Mouse (Mus musculus): ENCODE data around the gene Prickle2. TPM values are rescaled to one million over a fixed set of nuclear protein-coding genes. Genes with fewer than 3 reads are reported as not detected.

The Prickle2 gene
- polyA plus RNA-seq, 1 experiment from 2014 or later, result 11.7 TPM

DNA sequence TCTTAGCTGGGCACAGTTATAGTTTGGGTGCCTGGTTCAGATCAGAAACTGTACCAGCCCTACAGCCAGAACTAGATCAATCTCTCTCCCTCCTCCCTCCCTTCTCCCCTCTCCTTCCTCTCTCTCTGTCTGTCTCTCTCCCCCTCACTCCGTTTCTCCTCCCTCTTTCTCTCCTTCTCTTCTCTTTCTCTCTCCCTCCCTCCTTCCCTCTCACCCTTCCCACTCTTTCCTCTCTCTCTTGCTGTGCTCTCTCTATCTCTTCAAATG lies 224.3 kb downstream of the Prickle2 start:
- no peaks in the 10 kb centered on the region for H3K9me3 ChIP-seq
- ATAC-seq (ENCODE audit: low FRiP score, low read depth), result peak; percentile 18; the same call in 1 of the 2 replicates
- H3K4me2 ChIP-seq (replicated peaks), result peak overlapping the region; percentile 64
- H3K9ac ChIP-seq, result 0 out of 2 replicates have a peak overlapping the region, but pooled peaks have one; percentile 33
- no peaks in the 10 kb centered on the region for H3K27me3 ChIP-seq (replicated peaks)
- no peak overlapping the region for H3K4me3 ChIP-seq
- 12% methylated on average over 1 of the region's 1 CpGs for WGBS
- H3K4me1 ChIP-seq, result peaks cover 20% of the 10 kb centered on the region
- no peaks in the 10 kb centered on the region for H3K36me3 ChIP-seq
- no peak overlapping the region; the same call in 1 of the 2 replicates for H3K27ac ChIP-seq

DNA sequence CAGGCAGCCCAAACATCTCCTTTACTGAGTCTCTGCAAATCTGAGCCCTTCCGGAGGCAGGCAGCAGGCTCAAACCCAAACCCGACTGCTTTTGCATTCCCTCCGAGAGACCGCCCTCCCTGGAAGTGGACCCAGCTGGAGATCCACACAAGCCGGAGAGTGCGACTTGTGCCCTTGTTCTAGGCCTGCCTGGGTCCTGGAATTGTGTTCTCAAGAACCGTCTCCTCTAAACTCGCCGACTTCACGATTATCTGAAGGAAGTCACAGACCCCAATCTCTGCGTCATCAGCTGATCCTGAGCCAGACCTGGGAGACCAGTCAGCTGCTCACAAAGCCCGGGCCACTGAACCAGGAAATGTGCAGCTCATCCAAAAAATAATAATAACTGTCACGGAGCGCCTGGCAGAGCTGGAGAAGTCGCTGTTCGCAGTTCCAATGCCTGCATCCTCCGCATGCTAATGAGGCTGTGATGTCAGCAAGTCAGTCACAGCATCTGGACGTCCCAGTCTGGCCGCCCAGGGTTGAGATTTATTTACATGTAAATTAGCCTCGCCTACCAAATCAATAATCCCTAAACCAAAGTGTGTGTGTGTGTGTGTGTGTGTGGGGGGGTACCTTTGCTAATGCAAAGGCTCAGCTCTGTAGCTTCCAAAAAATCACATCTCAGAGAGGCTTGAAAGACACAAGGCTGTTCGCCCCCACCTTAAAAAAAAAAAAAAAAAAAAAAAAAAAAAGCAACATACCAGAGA lies 224.8 kb downstream of the Prickle2 start:
- H3K4me1 ChIP-seq, result peaks cover 20% of the 10 kb centered on the region
- H3K36me3 ChIP-seq, result no peaks in the 10 kb centered on the region
- H3K4me2 ChIP-seq (replicated peaks), result peak overlapping the region; percentile 64
- no peaks in the 10 kb centered on the region for H3K27me3 ChIP-seq (replicated peaks)
- peak overlapping the region; percentile 57 for H3K9ac ChIP-seq
- H3K9me3 ChIP-seq, result no peaks in the 10 kb centered on the region
- under 1% methylated on average over 21 of the region's 21 CpGs for WGBS
- H3K4me3 ChIP-seq, result peak overlapping the region; percentile 42
- peak; percentile 91 for ATAC-seq (ENCODE audit: low FRiP score, low read depth)
- peak overlapping the region; percentile 70 for H3K27ac ChIP-seq

DNA sequence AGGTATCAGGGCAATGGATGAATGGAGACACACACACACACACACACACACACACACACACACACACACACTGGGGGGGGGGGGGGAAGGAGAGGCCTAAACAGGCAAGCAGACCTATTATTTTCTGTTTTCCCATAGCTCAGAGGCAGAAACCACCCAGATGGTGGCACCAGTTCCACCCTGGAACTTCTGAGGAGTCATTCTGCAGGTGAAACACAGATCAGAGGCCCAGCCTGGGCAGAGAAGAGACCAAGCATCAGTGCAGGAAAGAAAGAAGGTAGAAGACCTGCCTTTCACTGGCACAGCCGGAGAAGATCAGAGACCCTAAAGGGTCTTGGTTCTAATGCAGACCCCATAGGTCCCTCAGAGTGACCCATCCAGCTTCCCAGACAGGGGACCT lies 227.3 kb downstream of the Prickle2 start:
- Histone ChIP-seq H3K36me3 (no peaks in the 10 kb centered on the region), H3K4me1 (peaks cover 20% of the 10 kb centered on the region), H3K4me2 (replicated peaks) (peak overlapping the region; percentile 64), H3K9ac (no peak overlapping the region), H3K27me3 (replicated peaks) (no peaks in the 10 kb centered on the region), H3K4me3 (no peak overlapping the region), H3K9me3 (no peaks in the 10 kb centered on the region), H3K27ac (no peak overlapping the region)
- WGBS, result 100% methylated on average over 1 of the region's 1 CpGs
- ATAC-seq (ENCODE audit: low FRiP score, low read depth), result no peak

DNA sequence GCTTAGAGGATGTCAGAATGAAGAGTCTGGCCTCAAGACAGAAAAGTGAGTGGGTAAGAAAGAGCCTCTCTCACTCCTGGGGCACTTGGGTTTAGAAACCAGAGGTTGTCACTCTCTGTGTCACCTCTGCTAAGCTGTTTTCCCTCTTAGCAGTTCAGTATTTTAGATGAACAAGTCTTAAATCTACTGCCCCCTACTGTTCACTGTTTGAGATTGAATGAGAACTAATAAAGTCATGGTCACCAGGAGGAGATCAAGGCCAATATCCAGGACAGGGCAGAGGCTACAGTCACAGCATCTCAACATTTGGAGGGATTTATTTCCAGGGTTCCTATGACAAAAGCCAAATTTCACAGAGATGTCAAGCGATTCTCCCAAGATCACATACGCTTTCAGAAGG lies 228.3 kb downstream of the Prickle2 start:
- Histone ChIP-seq H3K4me3 (no peak overlapping the region), H3K27me3 (replicated peaks) (no peaks in the 10 kb centered on the region), H3K4me1 (peaks cover 20% of the 10 kb centered on the region), H3K36me3 (no peaks in the 10 kb centered on the region), H3K9me3 (no peaks in the 10 kb centered on the region), H3K9ac (no peak overlapping the region), H3K4me2 (replicated peaks) (no peak overlapping the region), H3K27ac (no peak overlapping the region)
- no peak for ATAC-seq (ENCODE audit: low FRiP score, low read depth)
- 88% methylated on average over 2 of the region's 2 CpGs for WGBS

DNA sequence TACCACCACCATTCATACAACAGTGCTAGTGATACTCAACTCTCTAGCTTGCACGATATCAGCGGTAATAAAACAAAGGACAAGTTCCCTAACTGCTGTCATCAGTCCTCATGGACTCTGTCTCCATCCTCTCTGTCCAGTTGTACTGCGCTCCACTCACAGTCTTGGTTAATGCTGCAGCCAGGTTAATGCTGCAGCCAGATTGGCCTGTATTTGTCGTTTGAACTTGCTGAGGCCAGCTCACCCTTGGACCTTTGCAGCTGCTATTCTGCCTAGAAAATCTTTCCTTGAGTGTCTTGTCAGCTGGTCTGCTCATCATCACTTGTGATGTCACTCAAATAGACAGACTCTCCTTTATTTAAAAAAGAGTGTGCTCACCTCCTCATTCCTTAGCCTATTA lies 236.5 kb downstream of the Prickle2 start:
- H3K27me3 ChIP-seq (replicated peaks), result no peaks in the 10 kb centered on the region
- WGBS, result 83% methylated on average over 4 of the region's 4 CpGs
- H3K4me1 ChIP-seq, result peaks cover 8% of the 10 kb centered on the region
- H3K36me3 ChIP-seq, result no peaks in the 10 kb centered on the region
- no peak for ATAC-seq (ENCODE audit: low FRiP score, low read depth)
- H3K4me2 ChIP-seq (replicated peaks), result no peak overlapping the region
- H3K27ac ChIP-seq, result no peak overlapping the region
- H3K4me3 ChIP-seq, result no peak overlapping the region
- H3K9ac ChIP-seq, result no peak overlapping the region
- no peaks in the 10 kb centered on the region for H3K9me3 ChIP-seq

DNA sequence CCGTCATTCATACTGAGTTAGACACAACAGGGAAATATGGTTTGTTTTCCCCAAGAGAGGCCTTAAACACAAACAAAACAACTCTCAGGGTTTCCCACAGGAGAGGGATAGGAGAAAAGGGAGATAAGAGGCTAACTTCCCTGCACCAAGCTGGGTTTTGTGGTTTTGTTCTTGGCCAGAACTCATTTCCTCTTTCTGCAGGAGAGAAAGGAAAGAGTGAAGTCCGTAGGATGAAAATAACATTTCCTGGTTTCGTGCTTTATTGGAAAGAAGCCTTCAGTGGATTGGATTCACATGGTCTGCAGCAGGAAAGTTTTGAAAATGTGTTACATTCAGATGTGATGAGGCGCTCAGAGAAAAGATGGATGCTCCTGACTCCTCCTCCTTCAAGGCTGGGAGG lies 237.1 kb downstream of the Prickle2 start:
- ATAC-seq (ENCODE audit: low FRiP score, low read depth), result no peak
- Histone ChIP-seq H3K4me1 (peaks cover 8% of the 10 kb centered on the region), H3K36me3 (no peaks in the 10 kb centered on the region), H3K27me3 (replicated peaks) (no peaks in the 10 kb centered on the region), H3K4me2 (replicated peaks) (no peak overlapping the region), H3K4me3 (no peak overlapping the region), H3K27ac (no peak overlapping the region), H3K9ac (no peak overlapping the region), H3K9me3 (no peaks in the 10 kb centered on the region)
- 91% methylated on average over 4 of the region's 4 CpGs for WGBS

DNA sequence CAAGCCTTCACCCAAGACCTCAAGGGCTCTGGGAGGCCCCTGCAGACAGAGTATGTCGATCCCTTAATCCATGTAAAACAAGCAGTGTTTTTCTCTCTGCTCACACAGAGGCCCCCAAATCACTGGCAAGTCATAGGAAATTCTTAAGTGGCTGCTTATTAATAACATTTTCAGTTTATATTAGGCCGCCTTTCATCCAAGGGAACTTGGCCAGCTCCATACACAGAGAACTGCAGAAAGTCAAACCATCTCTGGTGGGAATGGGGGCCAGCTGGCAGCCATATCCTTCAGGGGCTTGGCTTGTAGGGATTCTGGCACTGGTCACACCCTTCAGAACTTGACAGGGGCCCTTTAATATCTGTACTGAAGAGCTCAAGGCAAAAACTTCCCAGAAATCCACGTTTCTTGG lies 237.6 kb downstream of the Prickle2 start:
- Histone ChIP-seq H3K27me3 (replicated peaks) (no peaks in the 10 kb centered on the region), H3K9me3 (no peaks in the 10 kb centered on the region), H3K4me2 (replicated peaks) (no peak overlapping the region), H3K27ac (no peak overlapping the region), H3K36me3 (no peaks in the 10 kb centered on the region), H3K9ac (no peak overlapping the region), H3K4me1 (peaks cover 8% of the 10 kb centered on the region), H3K4me3 (no peak overlapping the region)
- WGBS, result 79% methylated on average over 3 of the region's 3 CpGs
- ATAC-seq (ENCODE audit: low FRiP score, low read depth), result no peak

DNA sequence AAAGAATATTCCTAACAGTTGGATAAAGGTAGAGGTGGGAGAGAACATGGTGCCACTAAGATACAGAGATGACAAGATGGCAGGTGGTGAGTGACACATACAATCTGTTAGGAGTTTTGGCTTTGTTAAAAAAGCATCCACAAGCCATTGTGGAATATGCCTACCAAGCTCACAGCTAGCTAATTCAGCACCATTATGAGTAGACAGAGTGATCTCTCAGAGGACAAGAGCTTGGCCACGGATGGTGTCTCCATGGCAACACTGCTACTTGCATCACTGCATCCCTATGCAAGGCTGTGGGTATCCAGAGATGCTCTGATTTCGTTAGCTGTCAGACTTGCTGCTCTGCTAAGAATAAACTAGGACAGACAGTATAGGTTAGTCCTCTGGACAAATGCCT lies 238.6 kb downstream of the Prickle2 start:
- Histone ChIP-seq H3K4me1 (peaks cover 8% of the 10 kb centered on the region), H3K9ac (no peak overlapping the region), H3K36me3 (no peaks in the 10 kb centered on the region), H3K27me3 (replicated peaks) (no peaks in the 10 kb centered on the region), H3K4me3 (no peak overlapping the region), H3K27ac (no peak overlapping the region), H3K9me3 (no peaks in the 10 kb centered on the region), H3K4me2 (replicated peaks) (no peak overlapping the region)
- WGBS, result 42% methylated on average over 2 of the region's 2 CpGs
- ATAC-seq (ENCODE audit: low FRiP score, low read depth), result 0 out of 2 replicates have a peak, but pooled peaks have one; percentile 29

DNA sequence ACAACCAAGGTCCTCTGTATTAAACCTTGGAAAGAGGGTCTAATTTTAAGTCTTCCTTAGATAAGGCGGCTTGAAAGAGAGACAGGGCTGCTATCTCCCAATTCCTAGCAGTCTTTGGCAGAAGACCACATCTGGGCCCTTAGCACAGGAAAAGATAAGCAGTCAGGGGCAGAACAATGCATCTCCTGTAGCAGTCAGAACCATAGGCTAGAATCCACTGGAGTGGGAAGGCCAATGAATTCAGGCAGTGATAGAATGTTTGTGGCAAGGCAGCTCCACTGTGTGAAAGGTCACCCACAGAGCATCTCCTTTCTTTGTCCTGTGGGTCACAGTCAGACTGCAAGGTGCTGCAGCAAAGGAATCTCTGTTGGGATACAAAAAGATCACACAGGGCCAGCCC lies 240.3 kb downstream of the Prickle2 start:
- H3K27ac ChIP-seq, result no peak overlapping the region
- H3K4me2 ChIP-seq (replicated peaks), result no peak overlapping the region
- ATAC-seq (ENCODE audit: low FRiP score, low read depth), result no peak
- no peak overlapping the region for H3K4me3 ChIP-seq
- no peaks in the 10 kb centered on the region for H3K27me3 ChIP-seq (replicated peaks)
- H3K9ac ChIP-seq, result no peak overlapping the region
- peaks cover 13% of the 10 kb centered on the region for H3K4me1 ChIP-seq
- H3K9me3 ChIP-seq, result no peaks in the 10 kb centered on the region
- H3K36me3 ChIP-seq, result no peaks in the 10 kb centered on the region
- 79% methylated on average over 1 of the region's 1 CpGs for WGBS

DNA sequence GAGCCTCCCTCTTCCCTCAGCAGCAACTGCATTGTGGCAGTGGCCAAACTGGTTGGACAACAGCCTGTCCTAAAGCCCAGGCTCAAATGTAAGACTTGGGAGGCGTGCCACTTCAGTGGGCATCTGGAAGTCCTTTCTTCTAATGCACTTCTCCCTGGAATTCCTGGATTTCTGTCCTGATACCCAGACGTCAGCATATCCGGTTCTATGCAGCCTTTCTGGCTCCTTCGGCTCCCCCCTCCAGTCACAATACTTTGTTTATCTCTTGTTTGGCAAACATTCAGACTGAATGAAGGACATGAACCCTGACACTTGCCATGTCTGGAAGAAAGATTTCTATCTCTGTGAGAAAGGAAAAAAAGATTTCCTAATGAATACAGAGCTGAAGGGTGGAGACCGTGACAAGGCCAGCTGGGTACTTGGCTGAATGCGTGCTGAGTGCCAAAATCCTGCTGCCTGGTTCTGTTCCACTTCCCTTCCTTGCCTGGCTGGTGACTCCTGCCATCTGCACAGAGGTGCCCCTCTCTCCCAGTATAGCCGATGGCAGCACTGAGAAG lies 241.1 kb downstream of the Prickle2 start:
- peaks cover 17% of the 10 kb centered on the region for H3K4me1 ChIP-seq
- H3K36me3 ChIP-seq, result no peaks in the 10 kb centered on the region
- no peaks in the 10 kb centered on the region for H3K9me3 ChIP-seq
- H3K4me3 ChIP-seq, result no peak overlapping the region
- H3K4me2 ChIP-seq (replicated peaks), result no peak overlapping the region
- H3K27me3 ChIP-seq (replicated peaks), result no peaks in the 10 kb centered on the region
- ATAC-seq (ENCODE audit: low FRiP score, low read depth), result no peak
- no peak overlapping the region for H3K9ac ChIP-seq
- H3K27ac ChIP-seq, result no peak overlapping the region
- 74% methylated on average over 7 of the region's 7 CpGs for WGBS

DNA sequence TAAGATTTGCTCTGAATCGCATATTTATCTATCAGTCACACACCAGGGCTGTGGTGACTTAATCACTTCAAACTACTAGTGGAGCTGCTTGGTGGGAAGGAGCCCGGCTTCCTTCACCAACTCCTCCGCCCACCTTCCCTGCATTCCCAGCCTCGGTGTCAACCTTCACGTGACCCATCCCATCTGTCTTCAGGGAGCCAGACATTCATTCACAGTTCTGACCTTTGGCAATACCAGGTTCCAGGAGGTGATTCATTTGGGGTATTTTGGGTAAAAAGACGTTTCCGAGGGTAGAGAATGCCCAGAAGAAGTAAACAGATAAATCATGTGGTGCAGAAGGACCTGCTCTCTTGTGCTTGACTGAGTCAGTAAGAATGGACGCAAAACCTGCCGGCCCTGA lies 242.2 kb downstream of the Prickle2 start:
- WGBS, result 56% methylated on average over 9 of the region's 9 CpGs
- H3K27ac ChIP-seq, result no peak overlapping the region
- no peaks in the 10 kb centered on the region for H3K27me3 ChIP-seq (replicated peaks)
- no peak overlapping the region for H3K4me3 ChIP-seq
- peaks cover 17% of the 10 kb centered on the region for H3K4me1 ChIP-seq
- H3K36me3 ChIP-seq, result no peaks in the 10 kb centered on the region
- no peak for ATAC-seq (ENCODE audit: low FRiP score, low read depth)
- no peak overlapping the region for H3K9ac ChIP-seq
- H3K9me3 ChIP-seq, result no peaks in the 10 kb centered on the region
- H3K4me2 ChIP-seq (replicated peaks), result no peak overlapping the region

DNA sequence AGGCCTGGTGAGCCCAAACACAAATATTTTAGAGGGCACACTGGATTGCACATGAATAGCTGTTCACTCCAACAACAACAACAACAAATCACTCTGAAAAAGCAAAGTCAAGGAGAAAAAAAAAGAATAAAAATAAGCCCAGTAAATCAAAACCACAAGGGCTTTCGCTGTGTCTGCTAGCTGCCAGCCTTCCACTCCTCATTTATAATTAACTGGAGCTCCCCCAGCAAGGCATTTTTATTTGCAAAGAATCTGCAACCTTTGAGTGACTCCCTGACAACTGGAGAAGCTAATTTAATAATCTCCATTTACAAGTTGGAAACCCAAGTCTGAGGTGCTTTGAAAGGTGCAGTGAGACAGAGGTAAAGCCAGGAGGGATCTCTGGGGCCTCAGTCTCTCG lies 245.2 kb downstream of the Prickle2 start:
- H3K27ac ChIP-seq, result no peak overlapping the region
- no peak for ATAC-seq (ENCODE audit: low FRiP score, low read depth)
- peaks cover 12% of the 10 kb centered on the region for H3K4me1 ChIP-seq

DNA sequence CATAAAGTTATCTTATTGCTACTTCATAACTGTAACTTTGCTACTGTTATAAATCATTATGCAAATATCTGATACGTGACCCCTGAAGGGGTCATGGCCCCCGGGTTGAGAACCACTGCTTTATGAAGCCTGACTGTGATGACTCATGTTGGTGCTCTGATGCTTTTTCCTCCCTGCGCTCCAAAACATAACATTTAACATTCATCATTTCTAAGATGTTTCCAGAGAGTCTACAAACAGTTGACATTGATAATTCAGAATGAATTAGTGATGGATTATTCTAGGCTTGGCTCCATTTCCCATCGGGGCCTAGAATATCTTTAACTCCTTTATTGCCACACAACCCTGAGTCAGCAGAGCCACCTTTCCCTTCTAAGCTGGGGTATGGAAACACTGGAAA lies 247.9 kb downstream of the Prickle2 start:
- Histone ChIP-seq H3K36me3 (no peaks in the 10 kb centered on the region), H3K9me3 (no peaks in the 10 kb centered on the region), H3K4me2 (replicated peaks) (no peak overlapping the region), H3K27me3 (replicated peaks) (no peaks in the 10 kb centered on the region), H3K9ac (no peak overlapping the region), H3K4me1 (peaks cover 8% of the 10 kb centered on the region; the same call in 1 of the 2 replicates), H3K27ac (no peak overlapping the region), H3K4me3 (no peak overlapping the region)
- ATAC-seq (ENCODE audit: low FRiP score, low read depth), result no peak
- 85% methylated on average over 4 of the region's 4 CpGs for WGBS

More for the DNA sequence above, 245.2 kb downstream of the Prickle2 start:
- no peak overlapping the region for H3K4me2 ChIP-seq (replicated peaks)
- H3K9ac ChIP-seq, result no peak overlapping the region
- WGBS, result 57% methylated on average over 2 of the region's 2 CpGs
- no peaks in the 10 kb centered on the region for H3K27me3 ChIP-seq (replicated peaks)
- H3K36me3 ChIP-seq, result no peaks in the 10 kb centered on the region
- H3K9me3 ChIP-seq, result no peaks in the 10 kb centered on the region
- H3K4me3 ChIP-seq, result no peak overlapping the region
